Mouse (Mus musculus) adrenal gland (tissue): Measurements from ENCODE around the gene Lsm10.

ENCODE experiments used
- intact Hi-C: fragments of 180-260 bp; cut with DNase I; formaldehyde crosslinking; loops from one replicate; pipeline ENCODE4 v1.15.1; 2025
- long read RNA-seq, 2 experiments: library from polyadenylated mRNA; unstranded; transcript quantifications; one replicate each; pipeline ENCODE4 v2.0.0; 2020; ENCODE audit warnings: borderline replicate concordance in 1 of 2; ENCODE audit not compliant: insufficient replicate concordance in 1 of 2

The Lsm10 gene
- long read RNA-seq, experiment 1, transcript Lsm10-203 (2 exons, 808 nt): minor isoform, 7 of 33 reads
- long read RNA-seq, experiment 1, transcript Lsm10-201 (2 exons, 943 nt): major isoform, 24 of 33 reads
- long read RNA-seq, experiment 1, partial matches to known transcripts: 1 of 33 reads
- long read RNA-seq, experiment 1, other reads (novel, unspliced or antisense): 1 of 33 reads
- long read RNA-seq, experiment 2, transcript Lsm10-201 (2 exons, 943 nt): major isoform, 19 of 30 reads
- long read RNA-seq, experiment 2, transcript Lsm10-203 (2 exons, 808 nt): minor isoform, 7 of 30 reads
- long read RNA-seq, experiment 2, partial matches to known transcripts: 1 of 30 reads
- long read RNA-seq, experiment 2, other reads (novel, unspliced or antisense): 3 of 30 reads

- intact Hi-C loops: no loop called here
These were observed at the start of gene Lsm10 for GRCm38 (mm10) chr4:126096464-126097111. Gene Lsm10 (plus strand): TSS chr4:126096623.

- intact Hi-C loops: no loop called here
These were observed 49.4 kb upstream of the Lsm10 start, which contains the start of gene Mrps15 for GRCm38 (mm10) chr4:126046851-126047585. Gene Mrps15 (plus strand): TSS chr4:126046925.

- intact Hi-C loops: no loop called here
These were observed 44.8 kb upstream of the Lsm10 start for GRCm38 (mm10) chr4:126051617-126052016.

GRCm38 (mm10) chr4:126057207-126058133 is 39.0 kb upstream of the Lsm10 start:
- intact Hi-C loops: no loop called here

GRCm38 (mm10) chr4:126058134-126058996 is 38.1 kb upstream of the Lsm10 start, which contains the start of gene Oscp1:
Gene Oscp1 (plus strand): TSS chr4:126058565.
- intact Hi-C loops: no loop called here

GRCm38 (mm10) chr4:126058997-126059362 is 37.4 kb upstream of the Lsm10 start:
- intact Hi-C loops: no loop called here

- intact Hi-C loops: no loop called here
These were observed 33.6 kb upstream of the Lsm10 start for GRCm38 (mm10) chr4:126062856-126063255.

GRCm38 (mm10) chr4:126065241-126065640 is 31.2 kb upstream of the Lsm10 start:
- intact Hi-C loops: no loop called here

GRCm38 (mm10) chr4:126067401-126068077 is 28.9 kb upstream of the Lsm10 start:
- intact Hi-C loops: no loop called here

- intact Hi-C loops: no loop called here
These were observed 27.6 kb upstream of the Lsm10 start for GRCm38 (mm10) chr4:126068842-126069241.

GRCm38 (mm10) chr4:126077833-126078232 is 18.6 kb upstream of the Lsm10 start:
- intact Hi-C loops: no loop called here

- intact Hi-C loops: no loop called here
These were observed 17.2 kb upstream of the Lsm10 start for GRCm38 (mm10) chr4:126079266-126079665.

GRCm38 (mm10) chr4:126081601-126082000 is 14.8 kb upstream of the Lsm10 start:
- intact Hi-C loops: no loop called here

- intact Hi-C loops: no loop called here
These were observed 13.4 kb upstream of the Lsm10 start for GRCm38 (mm10) chr4:126083021-126083420.

- intact Hi-C loops: no loop called here
These were observed 12.0 kb upstream of the Lsm10 start for GRCm38 (mm10) chr4:126084382-126084781.

- intact Hi-C loops: loop anchor here (2.0 to 5.0 kb wide), 3 partner anchors 29 to 176 kb away; partner anchors contain the start of gene Trappc3
These were observed 10.3 kb upstream of the Lsm10 start for GRCm38 (mm10) chr4:126085996-126086576.

GRCm38 (mm10) chr4:126090101-126090847 is 6.1 kb upstream of the Lsm10 start:
- intact Hi-C loops: no loop called here

GRCm38 (mm10) chr4:126090848-126091124 is 5.6 kb upstream of the Lsm10 start:
- intact Hi-C loops: no loop called here
